Mouse (Mus musculus) liver, embryonic 14.5 days (tissue): ENCODE results near the gene Tbc1d22a. TPM values are rescaled to one million over a fixed set of nuclear protein-coding genes. Genes with fewer than 3 reads are reported as not detected.

Experiments used
- ATAC-seq: fragments of 200-750 bp; cut with Nextera tagmentation; 2 replicates; pipeline ENCODE4 v1.8.0; 2017; ENCODE audit warnings: moderate number of reproducible peaks, mild to moderate bottlenecking, moderate library complexity; ENCODE audit not compliant: insufficient read depth
- DNase-seq, 3 experiments: peaks; one replicate each; pipeline ENCODE4 v3.0.0-alpha.2; 2012 to 2013; ENCODE audit warnings: low read depth in 3 of 3, low spot score in 3 of 3
- H3K27ac ChIP-seq: fragments of 300-500 bp; sonication (generic); 2 replicates; pipeline ENCODE4 v1.5.1; 2014; ENCODE audit warnings: moderate library complexity, mild to moderate bottlenecking, control low read depth, inconsistent platforms
- H3K27me3 ChIP-seq: fragments of 300-500 bp; sonication (generic); 2 replicates; pipeline ENCODE4 v1.6.1; 2014; ENCODE audit warnings: mild to moderate bottlenecking, low read length, moderate library complexity; ENCODE audit not compliant: control insufficient read depth, insufficient read depth
- H3K36me3 ChIP-seq: fragments of 300-500 bp; sonication (generic); replicated peaks from 2 replicates; pipeline ENCODE4 v1.6.1; 2014; ENCODE audit warnings: low read depth; ENCODE audit not compliant: control insufficient read depth, insufficient read depth
- H3K4me1 ChIP-seq, 2 experiments: fragments of 200-500 bp in 1 of 2; fragments of 300-500 bp in 1 of 2; sonication (generic) in 1 of 2; replicated peaks; 2 replicates each; pipeline ENCODE4 v1.6.1; 2012 to 2014; ENCODE audit warnings: antibody characterized with exemption in 1 of 2, inconsistent platforms in 1 of 2, low read length in 1 of 2; ENCODE audit not compliant: control insufficient read depth in 2 of 2, insufficient read depth in 2 of 2
- H3K4me2 ChIP-seq: fragments of 300-500 bp; sonication (generic); 2 replicates; pipeline ENCODE4 v1.6.1; 2014; ENCODE audit warnings: low read depth, mild to moderate bottlenecking, control low read depth, moderate library complexity
- H3K4me3 ChIP-seq, 2 experiments: fragments of 200-500 bp in 1 of 2; fragments of 300-500 bp in 1 of 2; sonication (generic) in 1 of 2; 2 replicates each; pipeline ENCODE4 v1.5.1; 2012 to 2014; ENCODE audit warnings: low read depth in 2 of 2, low read length in 2 of 2, mild to moderate bottlenecking in 2 of 2, control low read depth in 1 of 2, inconsistent platforms in 1 of 2, moderate library complexity in 1 of 2; ENCODE audit not compliant: insufficient read depth in 1 of 2
- H3K9ac ChIP-seq: fragments of 300-500 bp; sonication (generic); replicated peaks from 2 replicates; pipeline ENCODE4 v1.6.1; 2014; ENCODE audit warnings: mild to moderate bottlenecking, control low read depth, moderate library complexity
- H3K9me3 ChIP-seq: fragments of 300-500 bp; sonication (generic); 2 replicates; pipeline ENCODE4 v1.6.1; 2016; ENCODE audit warnings: low read length, mixed read lengths; ENCODE audit not compliant: control insufficient read depth
- CTCF ChIP-seq: IDR thresholded peaks from 2 replicates; pipeline ENCODE4 v1.5.1; 2016; ENCODE audit warnings: antibody characterized with exemption, low read depth, control low read depth
- EP300 ChIP-seq: IDR thresholded peaks from 2 replicates; pipeline ENCODE4 v1.6.1; 2016; ENCODE audit warnings: antibody characterized with exemption, low read depth
- WGBS: fragments of 180-500 bp; shearing (Covaris S2); extraction: QIAGEN DNeasy Blood & Tissue Kit; methylation state at CpG from one replicate; pipeline ENCODE4 v1.1.7; 2014; ENCODE audit not compliant: insufficient replicate concordance; 5-methylcytosine and 5-hydroxymethylcytosine counted together
- polyA plus RNA-seq, 2 experiments: library from polyadenylated mRNA; depleted of rRNA in 1 of 2; stranded (reverse) in 1 of 2; unstranded in 1 of 2; fragments of >200 nt; fragmentation: Nextera tagmentation in 1 of 2; extraction: Ambion mirVana in 1 of 2; gene quantifications; 2 replicates each; pipeline versions ENCODE4 v1.2.1 to v1.2.3; 2012 to 2014

Gene Tbc1d22a
- polyA plus RNA-seq, 2 experiments: 4.1 to 6.4 TPM

DNA sequence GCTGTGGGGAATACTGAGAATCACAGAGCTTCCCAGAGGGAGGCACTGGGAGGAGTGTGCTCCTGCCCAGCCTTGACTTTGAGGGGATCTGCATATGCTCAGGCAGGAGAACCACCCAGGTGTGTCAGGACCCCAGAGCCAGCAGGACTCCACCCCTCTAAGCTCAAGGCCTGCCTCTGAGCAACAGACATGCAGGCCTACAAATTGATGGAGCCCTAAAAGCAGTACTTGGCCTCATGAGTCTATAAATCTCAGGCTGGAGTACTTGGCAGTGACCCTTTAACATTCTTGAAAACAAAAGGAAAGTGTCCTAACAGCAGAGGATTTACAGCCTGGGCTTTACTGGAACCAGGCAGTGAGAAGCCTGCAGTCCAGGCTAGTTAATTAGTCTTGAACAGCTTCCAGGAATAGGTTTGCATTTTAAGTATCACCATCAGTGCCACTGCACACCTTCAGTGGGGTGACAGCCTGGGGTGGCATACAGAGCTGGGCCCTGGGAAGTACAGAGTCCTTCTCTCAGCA, 263.3 kb downstream of the Tbc1d22a start:
- H3K36me3 ChIP-seq: no peaks in the 10 kb centered on the region
- H3K4me1 ChIP-seq: no peaks in the 10 kb centered on the region
- no peak overlapping the region for H3K4me2 ChIP-seq
- no peak for TF ChIP-seq EP300
- TF ChIP-seq CTCF: no peak
- DNase-seq (no peak), ATAC-seq (no peak)
- no peak overlapping the region for H3K27ac ChIP-seq
- H3K9ac ChIP-seq: no peak overlapping the region
- H3K9me3 ChIP-seq: no peaks in the 10 kb centered on the region
- H3K4me3 ChIP-seq: no peak overlapping the region
- no peaks in the 10 kb centered on the region for H3K27me3 ChIP-seq

DNA sequence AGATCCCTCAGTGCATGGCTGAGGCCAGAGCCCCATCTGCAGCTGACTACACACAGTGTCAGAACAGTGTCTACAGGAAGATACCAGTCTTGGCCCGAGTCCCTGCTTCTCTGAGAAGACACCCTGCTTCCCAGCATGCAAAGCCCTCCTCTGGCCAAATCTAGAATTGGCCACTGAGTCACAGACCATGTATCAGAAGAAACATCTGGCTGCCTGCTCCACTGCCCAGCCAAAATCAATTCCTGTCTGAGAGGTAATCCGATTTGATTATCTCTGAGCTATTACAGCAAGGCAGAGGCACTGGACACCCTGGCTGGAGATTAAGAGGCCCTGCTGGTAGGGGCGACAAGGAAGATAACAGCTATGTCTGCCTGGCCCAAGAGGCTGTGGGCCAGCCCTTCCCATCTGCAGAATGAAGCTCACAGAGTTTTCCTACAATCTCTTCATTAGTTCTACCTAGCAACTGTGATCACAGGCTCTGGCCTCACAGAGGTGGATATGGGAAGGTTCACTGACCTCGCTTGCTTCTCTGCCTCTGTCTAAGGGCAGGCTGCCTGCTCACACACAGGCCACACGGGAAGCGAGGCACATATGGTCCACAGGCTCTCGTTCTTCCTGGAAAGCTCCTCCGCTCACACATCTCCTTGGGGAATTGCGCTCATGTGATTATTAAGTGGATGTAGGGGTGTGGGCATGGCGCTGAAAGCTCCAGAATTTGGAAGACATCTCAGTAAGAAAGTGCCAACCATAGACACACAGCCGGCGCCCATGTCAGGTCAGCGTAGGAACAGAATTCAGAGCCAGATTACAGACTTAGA, 264.6 kb downstream of the Tbc1d22a start:
- no peak overlapping the region for H3K4me3 ChIP-seq
- DNase-seq: no peak
- 59% methylated on average over 13 of the region's 13 CpGs for WGBS
- no peaks in the 10 kb centered on the region for H3K4me1 ChIP-seq
- no peak overlapping the region for H3K27ac ChIP-seq
- no peak for ATAC-seq
- no peaks in the 10 kb centered on the region for H3K36me3 ChIP-seq
- TF ChIP-seq CTCF: no peak
- TF ChIP-seq EP300: no peak
- H3K9ac ChIP-seq: no peak overlapping the region
- no peaks in the 10 kb centered on the region for H3K9me3 ChIP-seq
- no peak overlapping the region for H3K4me2 ChIP-seq
- H3K27me3 ChIP-seq: no peaks in the 10 kb centered on the region

- ATAC-seq: no peak
- Histone ChIP-seq H3K9me3 (no peaks in the 10 kb centered on the region), H3K27me3 (no peaks in the 10 kb centered on the region), H3K27ac (no peak overlapping the region), H3K4me3 (no peak overlapping the region), H3K4me2 (no peak overlapping the region), H3K4me1 (no peaks in the 10 kb centered on the region), H3K36me3 (no peaks in the 10 kb centered on the region), H3K9ac (no peak overlapping the region)
- no peak for DNase-seq
- 79% methylated on average over 5 of the region's 5 CpGs for WGBS
- TF ChIP-seq EP300: no peak
- TF ChIP-seq CTCF: no peak
Measured at GRCm38 (mm10) chr15:86482362-86482761, 268.1 kb downstream of the Tbc1d22a start.

GRCm38 (mm10) chr15:86485815-86486214, 271.6 kb downstream of the Tbc1d22a start:
- no peak overlapping the region for H3K4me2 ChIP-seq
- no peaks in the 10 kb centered on the region for H3K9me3 ChIP-seq
- ATAC-seq (no peak), DNase-seq (no peak)
- no peaks in the 10 kb centered on the region for H3K4me1 ChIP-seq
- H3K36me3 ChIP-seq: no peaks in the 10 kb centered on the region
- H3K9ac ChIP-seq: no peak overlapping the region
- WGBS: 28% methylated on average over 6 of the region's 6 CpGs
- H3K27me3 ChIP-seq: no peaks in the 10 kb centered on the region
- TF ChIP-seq EP300 (no peak), CTCF (no peak)
- no peak overlapping the region for H3K27ac ChIP-seq
- H3K4me3 ChIP-seq: no peak overlapping the region

DNA sequence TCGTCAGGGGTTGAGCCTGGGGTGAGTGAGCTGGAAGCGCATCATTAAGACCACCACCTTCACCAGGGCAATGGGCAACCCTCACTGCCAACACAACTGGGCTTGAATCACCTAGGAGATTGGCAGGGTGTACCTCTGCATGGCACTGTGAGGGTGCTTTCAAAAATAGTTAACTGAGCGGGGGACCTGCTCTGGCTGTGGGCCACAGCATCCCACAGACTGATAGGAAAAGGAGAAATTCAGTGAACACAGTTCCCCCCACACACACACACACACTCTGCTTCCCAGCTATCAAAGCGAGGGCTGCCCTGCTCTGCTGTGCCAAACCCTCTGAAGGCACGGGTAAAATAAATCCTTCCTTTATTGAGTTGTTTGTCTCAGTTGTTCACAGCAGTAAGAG, 273.1 kb downstream of the Tbc1d22a start:
- H3K9me3 ChIP-seq: no peaks in the 10 kb centered on the region
- H3K4me1 ChIP-seq: no peaks in the 10 kb centered on the region
- H3K9ac ChIP-seq: no peak overlapping the region
- H3K27ac ChIP-seq: no peak overlapping the region
- TF ChIP-seq CTCF: no peak
- TF ChIP-seq EP300: no peak
- H3K4me3 ChIP-seq: no peak overlapping the region
- DNase-seq (no peak), ATAC-seq (no peak)
- no peak overlapping the region for H3K4me2 ChIP-seq
- WGBS: 55% methylated on average over 5 of the region's 5 CpGs
- H3K36me3 ChIP-seq: no peaks in the 10 kb centered on the region
- H3K27me3 ChIP-seq: no peaks in the 10 kb centered on the region
